Mouse (Mus musculus) liver, postnatal 0 days (tissue): ENCODE data around the gene Phyhd1.

Experiments
- CTCF ChIP-seq: sonication (generic); IDR thresholded peaks from 2 replicates; pipeline ENCODE4 v1.5.1; 2016; ENCODE audit warnings: antibody characterized with exemption, low read depth
- EP300 ChIP-seq: IDR thresholded peaks from 2 replicates; pipeline ENCODE4 v1.6.1; 2016; ENCODE audit warnings: antibody characterized with exemption, low read depth, mild to moderate bottlenecking

- TF ChIP-seq CTCF (no peak), EP300 (no peak)
These were observed 21.3 kb upstream of the Phyhd1 start for GRCm38 (mm10) chr2:30244595-30245178.
